ENCODE assay signal across 8 mouse cellular contexts in genomic region chr2:146855599-146856039, GRCm38 (mm10). TPM values are rescaled to one million over a fixed set of nuclear protein-coding genes. Genes with fewer than 3 reads are reported as not detected.
DNase-seq lines count a peak whose midpoint lies in the region; ATAC-seq lines count a peak whose summit lies in the region.

Gene Kiz (plus strand): TSS chr2:146855864.

- 2% methylated on average over 31 of the region's 32 CpGs for WGBS in heart, embryonic 14.5 days
- WGBS in liver, embryonic 12.5 days (ENCODE audit: insufficient replicate concordance): under 1% methylated on average over 32 of the region's 32 CpGs

- ATAC-seq in heart, embryonic 14.5 days (ENCODE audit: insufficient number of reproducible peaks, insufficient read depth, low FRiP score, low read depth): peak; percentile 98
- peak; percentile 100 for ATAC-seq in liver, embryonic 12.5 days

- peak within 1 kb of the TSS; percentile 82 for H3K4me2 ChIP-seq in heart, embryonic 14.5 days (ENCODE audit: low read length)
- peak within 1 kb of the TSS; percentile 89 for H3K4me2 ChIP-seq in liver, embryonic 12.5 days

- peak; percentile 92 to 94 for DNase-seq in CD8-positive naive resting alpha-beta T cell, adult 2 months (ENCODE audit: low read depth in 2 of 2, low spot score in 2 of 2)
- peak; percentile 96 for DNase-seq in c-Kit-negative CD71-positive TER-119-positive erythroid progenitor cells, embryonic 14.5 days (ENCODE audit: low read depth, low spot score)
- DNase-seq in fibroblast of lung, adult 2 months (ENCODE audit: low read depth): peak; percentile 77
- peak; percentile 96 for DNase-seq in kidney, postnatal 14 days
- DNase-seq in naive thymus-derived CD4-positive, alpha-beta T cell, adult 2 months (ENCODE audit: low read depth): peak; percentile 96
- DNase-seq in splenic B cell, adult 2 months (ENCODE audit: low read depth, low spot score): peak; percentile 94

- H3K27me3 ChIP-seq in heart, embryonic 14.5 days (ENCODE audit: control insufficient read depth, insufficient read depth, low read length): no peaks in the 10 kb centered on the region
- H3K27me3 ChIP-seq in liver, embryonic 12.5 days (replicated peaks): no peaks in the 10 kb centered on the region
- no peaks in the 10 kb centered on the region for H3K27me3 ChIP-seq in splenic B cell, adult 2 months (ENCODE audit: control insufficient read depth, insufficient read depth, low read length, poor library complexity, severe bottlenecking)

- peak within 1 kb of the TSS; percentile 88 for H3K9ac ChIP-seq in heart, embryonic 14.5 days (ENCODE audit: low read length)
- H3K9ac ChIP-seq in liver, embryonic 12.5 days: peak within 1 kb of the TSS; percentile 84

- peak within 1 kb of the TSS; percentile 1 to 78; a peak in 3 of 4 replicates for H3K27ac ChIP-seq in heart, embryonic 14.5 days (replicated peaks in 1 of 2; ENCODE audit: control insufficient read depth in 1 of 2, insufficient read depth in 1 of 2, low read depth in 2 of 2, low read length in 2 of 2)
- H3K27ac ChIP-seq in liver, embryonic 12.5 days: peak within 1 kb of the TSS; percentile 86

- no peaks in the 10 kb centered on the region for H3K36me3 ChIP-seq in heart, embryonic 14.5 days (ENCODE audit: control insufficient read depth, insufficient read depth, low read length)
- no peaks in the 10 kb centered on the region for H3K36me3 ChIP-seq in liver, embryonic 12.5 days
- no peaks in the 10 kb centered on the region for H3K36me3 ChIP-seq in splenic B cell, adult 2 months (ENCODE audit: control insufficient read depth, insufficient read depth, low read length, poor library complexity, severe bottlenecking)

- H3K4me3 ChIP-seq in heart, embryonic 14.5 days (ENCODE audit: control insufficient read depth in 1 of 2, insufficient read depth in 1 of 2, low read depth in 1 of 2, low read length in 2 of 2): peak within 1 kb of the TSS; percentile 83 to 88
- H3K4me3 ChIP-seq in liver, embryonic 12.5 days: peak within 1 kb of the TSS; percentile 89

- H3K9me3 ChIP-seq in heart, embryonic 14.5 days (ENCODE audit: control insufficient read depth, low read length): no peaks in the 10 kb centered on the region
- no peaks in the 10 kb centered on the region for H3K9me3 ChIP-seq in liver, embryonic 12.5 days (replicated peaks)

- H3K4me1 ChIP-seq in heart, embryonic 14.5 days (ENCODE audit: control insufficient read depth in 2 of 2, insufficient read depth in 2 of 2, low read length in 2 of 2): 0 out of 4 replicates have a peak, but pooled peaks cover 0 to 4% of the 10 kb centered on the region in 2 experiments
- peaks cover 13% of the 10 kb centered on the region for H3K4me1 ChIP-seq in liver, embryonic 12.5 days

RNA-seq across cellular contexts. Expression of gene Kiz, which starts in this region (rescaled TPM):
- polyA plus RNA-seq in heart, embryonic 14.5 days (2014; fragmentation: Nextera tagmentation; extraction: Ambion mirVana): 28.3 and 28.4 TPM in 2 replicates
- 14.4 and 16.9 TPM in 2 replicates for polyA plus RNA-seq in liver, embryonic 12.5 days (2016; fragmentation: Nextera tagmentation; extraction: Ambion mirVana)

Comparison
In these comparisons a context has a peak if more than half of its experiments do, and no peak if none do; other contexts are left out.
1. Peak in every context shown above with its lines: DNase-seq, ATAC-seq, H3K4me3 ChIP-seq and H3K27ac ChIP-seq.